Mouse (Mus musculus): Measurements from ENCODE around the gene Pigt. TPM values are rescaled to one million over a fixed set of nuclear protein-coding genes. Genes with fewer than 3 reads are reported as not detected.

Pigt gene
- total RNA-seq, 1 experiment from 2014 or later: 28.1 TPM

DNA sequence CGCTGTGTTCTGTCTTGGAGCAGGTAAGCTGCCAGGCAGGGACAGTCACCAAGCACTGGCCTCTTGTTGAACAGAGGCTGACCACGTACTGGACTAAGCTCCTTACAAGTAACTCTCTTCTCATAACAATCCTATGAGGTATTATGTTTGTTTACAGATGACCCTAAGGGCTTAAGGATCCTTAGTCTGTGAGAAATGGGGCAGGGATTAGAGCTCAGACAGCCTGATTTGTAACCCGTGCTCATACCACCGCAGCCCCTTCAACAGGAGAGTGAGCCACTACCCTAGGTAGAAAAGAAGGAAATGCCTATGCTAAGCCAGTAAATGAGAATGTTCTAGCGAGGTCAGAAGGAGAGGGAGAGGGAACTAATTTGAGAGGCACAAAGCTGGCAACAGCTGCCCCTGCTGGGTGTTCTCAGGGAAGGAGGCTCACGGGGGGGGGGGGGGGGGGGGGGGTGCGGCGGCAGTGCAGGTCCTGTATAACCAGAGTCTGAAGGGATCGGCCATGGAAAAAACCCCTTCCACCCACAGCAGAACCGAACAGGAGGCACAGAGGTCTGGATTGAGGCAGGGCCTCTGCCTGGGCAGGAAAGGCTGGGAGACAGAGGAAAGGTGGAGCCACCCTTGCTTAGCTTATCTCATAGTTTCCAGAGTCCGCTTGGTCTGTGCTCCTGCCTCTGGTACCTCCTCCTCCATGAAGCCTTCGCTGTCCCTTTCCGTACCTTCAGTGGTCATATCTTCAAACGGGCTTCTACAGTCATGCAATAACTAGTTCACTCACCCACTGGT, 15.0 kb downstream of the Pigt start:
- no peak for ATAC-seq (replicated peaks in 1 of 2; ENCODE audit: insufficient read depth in 1 of 2, low FRiP score in 2 of 2, low TSS enrichment in 1 of 2, low read depth in 1 of 2, poor library complexity in 2 of 2, severe bottlenecking in 2 of 2)

DNA sequence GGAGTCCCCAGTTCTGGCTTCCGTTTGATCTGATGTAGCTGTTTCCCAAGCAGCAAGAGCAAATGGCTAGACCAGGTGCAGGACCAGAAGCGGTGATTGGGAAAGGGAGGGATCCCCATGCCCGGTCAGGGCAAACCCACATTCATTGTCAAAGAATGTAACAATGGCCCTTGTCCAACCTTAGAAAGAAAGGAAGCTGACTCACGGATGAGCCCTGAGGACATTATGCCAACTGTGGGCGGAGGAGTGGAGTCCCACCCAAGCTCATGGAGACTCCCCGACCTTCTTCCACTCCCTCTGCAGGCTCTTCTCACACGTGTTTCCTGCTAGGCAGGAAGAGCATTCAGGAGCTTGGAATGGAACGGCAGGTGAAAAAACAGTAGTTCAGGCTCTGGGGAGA, 16.1 kb downstream of the Pigt start:
- ATAC-seq (replicated peaks in 1 of 2; ENCODE audit: insufficient read depth in 1 of 2, low FRiP score in 2 of 2, low TSS enrichment in 1 of 2, low read depth in 1 of 2, poor library complexity in 2 of 2, severe bottlenecking in 2 of 2): no peak

DNA sequence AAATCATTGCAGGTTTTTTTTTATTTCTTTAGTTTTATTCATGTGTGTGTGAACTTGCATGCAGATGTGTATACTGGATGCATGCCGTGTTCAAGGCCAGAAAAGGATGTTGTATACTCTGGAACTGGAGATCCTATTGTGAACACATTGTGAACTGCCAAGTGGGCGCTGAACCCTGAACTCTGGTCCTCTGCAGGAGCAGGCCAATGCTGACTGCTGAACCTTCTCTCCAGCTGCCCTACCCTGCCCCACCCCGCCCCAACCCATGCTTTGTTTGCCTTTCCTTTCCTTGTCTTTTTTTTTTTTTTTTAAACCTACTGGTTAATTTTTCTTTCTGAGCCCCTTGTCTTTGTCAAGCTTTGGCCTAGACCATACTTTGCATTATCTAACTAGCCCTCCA, 17.6 kb downstream of the Pigt start:
- no peak for ATAC-seq (replicated peaks in 1 of 2; ENCODE audit: insufficient read depth in 1 of 2, low FRiP score in 2 of 2, low TSS enrichment in 1 of 2, low read depth in 1 of 2, poor library complexity in 2 of 2, severe bottlenecking in 2 of 2)

DNA sequence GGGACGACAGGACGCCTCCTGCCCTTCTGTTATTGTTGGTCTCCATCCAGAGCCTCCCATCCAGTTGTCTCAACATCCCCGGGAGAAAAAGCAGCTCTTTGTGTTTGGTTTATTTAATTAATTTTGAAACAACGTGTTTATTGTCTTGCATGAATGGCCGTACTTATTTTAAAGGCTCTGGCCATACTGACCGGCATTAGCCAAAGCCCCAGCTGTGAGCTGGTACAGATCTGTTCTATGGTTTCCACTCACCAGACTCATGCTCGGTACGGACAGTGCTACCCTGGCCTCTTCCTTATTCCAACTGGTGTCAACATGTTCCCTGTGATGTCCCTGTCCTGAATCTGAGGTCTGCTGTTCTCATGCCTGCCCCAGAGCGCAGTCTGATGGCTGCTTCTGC, 18.6 kb downstream of the Pigt start:
- ATAC-seq (replicated peaks in 1 of 2; ENCODE audit: insufficient read depth in 1 of 2, low FRiP score in 2 of 2, low TSS enrichment in 1 of 2, low read depth in 1 of 2, poor library complexity in 2 of 2, severe bottlenecking in 2 of 2): no peak

DNA sequence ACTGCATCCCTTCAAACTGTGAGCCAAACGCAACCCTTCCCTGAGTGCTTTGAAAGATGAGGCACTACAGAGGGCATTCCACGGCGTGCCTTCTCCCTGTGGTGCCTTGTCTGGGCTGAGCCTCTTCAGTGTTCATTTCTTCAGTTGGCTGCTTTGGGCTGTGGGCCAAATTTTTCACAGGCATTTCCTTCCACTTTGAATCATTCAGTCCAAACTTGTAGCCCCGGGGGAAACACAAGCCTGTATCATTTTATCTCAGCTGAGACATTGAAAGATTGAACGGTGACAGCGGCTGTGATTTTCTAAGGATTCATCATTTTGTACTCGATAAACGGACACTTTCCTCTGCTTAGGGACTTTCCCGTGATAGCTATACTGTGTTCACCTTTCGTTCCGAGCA, 19.3 kb downstream of the Pigt start:
- no peak for ATAC-seq (replicated peaks in 1 of 2; ENCODE audit: insufficient read depth in 1 of 2, low FRiP score in 2 of 2, low TSS enrichment in 1 of 2, low read depth in 1 of 2, poor library complexity in 2 of 2, severe bottlenecking in 2 of 2)

DNA sequence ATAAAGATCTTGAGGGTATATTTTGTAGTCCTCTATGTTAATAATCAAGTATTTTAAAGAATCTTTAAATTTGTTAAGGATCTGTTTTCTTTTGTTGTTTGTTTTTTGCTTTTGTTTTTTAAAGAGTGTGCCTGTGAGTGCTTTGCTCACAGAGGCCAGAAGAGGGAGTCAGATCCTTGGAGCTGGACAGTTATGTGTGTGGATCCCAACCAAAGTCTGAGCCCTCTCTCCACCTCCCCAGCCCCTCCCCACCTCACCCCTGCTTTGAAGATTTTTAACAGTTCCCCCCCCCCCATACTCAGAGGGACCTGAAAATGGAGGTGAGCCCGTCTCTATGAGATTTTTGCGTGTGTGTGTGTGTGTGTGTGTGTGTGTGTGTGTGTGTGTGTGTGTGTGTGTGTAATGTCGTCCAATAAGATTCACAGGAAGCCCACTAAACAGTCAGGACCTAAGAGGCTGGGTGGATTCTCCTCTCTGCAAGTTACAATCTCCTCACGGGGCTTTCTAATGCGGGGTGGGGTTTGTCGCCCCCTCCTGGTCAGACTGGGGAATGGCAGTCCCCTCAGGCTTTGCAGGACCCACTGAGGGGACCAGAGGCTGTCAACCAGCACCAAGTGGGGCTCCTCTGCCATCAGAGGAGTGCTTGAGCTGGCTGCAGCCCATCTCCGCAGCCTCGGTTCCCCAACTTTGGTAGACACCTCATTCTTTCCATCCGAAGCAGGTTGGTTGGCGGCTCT, 20.3 kb downstream of the Pigt start:
- 0 out of 4 replicates have a peak, but pooled peaks of 1 of the 2 experiments have one; percentile 39 for ATAC-seq (replicated peaks in 1 of 2; ENCODE audit: insufficient read depth in 1 of 2, low FRiP score in 2 of 2, low TSS enrichment in 1 of 2, low read depth in 1 of 2, poor library complexity in 2 of 2, severe bottlenecking in 2 of 2)

DNA sequence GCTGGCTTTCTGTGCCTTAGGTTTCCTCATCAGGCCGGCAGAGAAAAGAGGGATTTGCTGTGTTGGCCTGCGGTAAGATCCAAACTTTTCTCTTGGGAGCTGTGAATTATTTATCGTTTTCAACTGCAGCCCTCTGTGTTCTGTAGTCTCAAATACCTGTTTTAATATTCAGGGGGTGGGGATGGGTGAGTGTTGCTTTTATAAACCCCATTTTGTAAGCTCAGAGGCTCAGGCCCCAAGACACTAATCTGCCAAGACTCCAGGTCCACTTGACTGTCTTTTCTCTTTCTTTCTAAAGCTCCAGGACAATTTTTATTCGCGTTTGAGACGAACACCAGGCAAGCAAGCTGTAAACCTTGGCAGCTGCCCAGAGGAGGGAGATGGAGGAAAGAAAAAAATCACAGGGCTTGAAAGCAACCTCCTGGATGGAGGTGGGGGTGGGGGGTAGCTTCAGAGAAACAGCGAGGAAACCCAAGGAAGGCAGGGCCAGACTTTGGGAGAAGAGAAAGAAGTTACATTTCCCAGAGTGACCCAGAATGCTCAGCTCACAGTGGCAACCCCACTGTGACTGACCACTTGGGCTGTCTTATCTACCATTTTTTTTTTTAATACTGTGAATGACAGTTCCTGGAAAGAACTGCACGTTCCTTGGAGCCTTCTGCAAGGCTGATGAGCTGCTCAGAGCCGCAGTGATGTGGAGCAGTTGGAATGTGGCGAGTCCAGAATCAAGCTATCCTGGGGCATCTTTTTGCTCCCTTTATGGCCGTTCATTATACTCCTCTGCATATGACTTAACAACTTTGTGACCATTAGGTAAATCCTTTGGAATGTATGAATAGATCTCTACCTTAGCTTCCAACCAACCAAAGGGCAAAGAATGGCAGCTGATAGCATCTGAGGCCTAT, 21.2 kb downstream of the Pigt start:
- ATAC-seq (replicated peaks in 1 of 2; ENCODE audit: insufficient read depth in 1 of 2, low FRiP score in 2 of 2, low TSS enrichment in 1 of 2, low read depth in 1 of 2, poor library complexity in 2 of 2, severe bottlenecking in 2 of 2): no peak

DNA sequence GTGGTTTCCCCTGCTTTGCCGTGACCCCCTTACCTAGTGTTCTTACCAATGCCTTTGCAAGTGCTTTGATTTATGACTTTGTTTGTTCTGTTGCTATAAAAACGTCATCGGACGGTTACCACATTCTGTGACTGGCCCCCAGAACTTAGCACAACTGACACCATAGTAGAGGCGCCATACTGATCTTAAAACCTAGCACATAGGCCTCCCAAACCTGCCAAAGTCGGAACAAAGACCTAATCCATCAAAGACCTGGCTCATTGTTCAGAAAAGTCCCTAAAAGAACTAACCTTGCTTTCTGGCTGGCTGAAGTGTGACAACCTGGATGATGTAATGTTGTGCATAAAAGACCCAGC, 21.8 kb downstream of the Pigt start:
- no peak for ATAC-seq (replicated peaks in 1 of 2; ENCODE audit: insufficient read depth in 1 of 2, low FRiP score in 2 of 2, low TSS enrichment in 1 of 2, low read depth in 1 of 2, poor library complexity in 2 of 2, severe bottlenecking in 2 of 2)

DNA sequence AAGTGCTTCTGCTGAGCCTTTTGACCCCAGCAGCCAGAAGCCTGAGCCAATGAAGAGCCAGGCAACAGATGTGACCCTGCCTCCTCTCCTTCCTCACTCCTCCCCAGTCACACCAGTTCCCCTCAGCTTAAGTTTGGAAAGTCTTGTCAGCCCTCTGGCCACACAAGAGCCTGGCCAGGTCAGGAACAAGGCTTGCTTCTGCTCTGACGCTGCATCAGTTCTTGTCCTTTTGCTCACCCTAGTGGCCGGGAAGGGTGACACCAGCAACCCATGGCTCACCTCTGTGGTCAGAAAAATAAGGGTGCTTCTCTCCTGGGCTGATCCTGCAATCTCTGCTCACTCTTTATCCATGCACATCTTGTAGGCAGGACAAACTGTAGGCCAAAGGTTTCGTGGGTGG, 23.5 kb downstream of the Pigt start:
- ATAC-seq (replicated peaks in 1 of 2; ENCODE audit: insufficient read depth in 1 of 2, low FRiP score in 2 of 2, low TSS enrichment in 1 of 2, low read depth in 1 of 2, poor library complexity in 2 of 2, severe bottlenecking in 2 of 2): peak; percentile 64 to 74

DNA sequence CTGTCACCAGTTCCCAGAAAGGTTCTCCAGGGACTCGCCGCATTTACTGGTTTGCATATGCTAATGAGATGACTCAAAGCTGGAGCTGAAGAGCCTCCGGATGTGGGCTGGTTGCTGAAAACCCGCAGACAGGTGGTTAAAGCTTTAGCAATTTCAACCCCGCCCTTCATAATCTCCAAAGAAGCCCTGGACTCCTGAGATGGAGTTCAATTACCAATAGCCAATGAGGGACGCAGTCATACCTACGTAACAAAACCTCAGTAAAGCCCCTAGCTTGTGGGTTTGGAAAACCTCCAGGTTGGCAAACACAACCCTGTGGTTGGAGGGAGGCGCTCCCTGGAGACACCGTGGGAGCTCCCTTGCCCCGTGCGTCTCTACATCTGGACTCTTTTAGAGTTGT, 24.5 kb downstream of the Pigt start:
- ATAC-seq (replicated peaks in 1 of 2; ENCODE audit: insufficient read depth in 1 of 2, low FRiP score in 2 of 2, low TSS enrichment in 1 of 2, low read depth in 1 of 2, poor library complexity in 2 of 2, severe bottlenecking in 2 of 2): peak; percentile 86 to 89

DNA sequence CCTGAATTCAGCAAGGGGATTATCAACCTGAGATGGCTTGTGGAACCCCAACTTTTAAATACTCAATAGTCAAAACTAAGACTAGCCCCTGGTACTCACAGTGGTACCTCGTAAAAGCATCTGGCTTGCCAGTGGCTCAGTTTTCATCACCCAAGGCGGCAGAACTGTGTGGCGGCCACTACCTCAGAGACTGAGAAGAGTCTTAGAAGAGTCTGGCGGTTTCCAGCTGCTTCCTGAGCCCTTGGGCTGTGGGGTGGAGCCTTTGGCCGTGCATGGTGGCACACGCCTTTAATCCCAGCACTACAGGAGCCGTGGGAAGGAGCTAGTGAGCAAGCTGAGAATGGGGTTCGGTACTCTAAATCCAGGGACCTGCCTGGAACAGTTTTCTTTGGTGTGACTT, 25.0 kb downstream of the Pigt start:
- peak; percentile 23 to 36; a peak in 3 of 4 replicates for ATAC-seq (replicated peaks in 1 of 2; ENCODE audit: insufficient read depth in 1 of 2, low FRiP score in 2 of 2, low TSS enrichment in 1 of 2, low read depth in 1 of 2, poor library complexity in 2 of 2, severe bottlenecking in 2 of 2)

DNA sequence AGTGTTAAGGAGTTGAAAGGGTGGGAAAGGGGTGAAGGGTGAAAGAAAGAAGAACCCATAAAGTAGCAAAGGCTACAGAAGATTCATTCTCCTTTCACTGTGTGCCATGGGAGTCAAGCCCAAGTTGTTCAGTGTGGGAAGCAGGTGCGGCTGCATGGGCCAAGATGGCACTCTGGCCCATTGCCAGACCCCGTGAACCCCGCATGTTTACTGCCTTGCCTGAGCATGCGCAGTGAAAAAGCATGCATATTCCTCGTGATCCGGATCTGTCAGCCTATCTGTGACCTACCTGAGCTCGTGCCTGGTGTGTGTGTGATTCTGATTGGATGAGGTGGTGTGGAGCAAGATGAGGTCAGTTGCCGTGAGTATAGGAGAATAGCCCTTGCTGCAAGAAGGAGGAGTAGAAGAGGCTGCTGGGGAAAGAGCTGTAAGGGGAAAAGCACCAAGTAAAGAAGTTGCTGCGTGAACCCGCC, 26.0 kb downstream of the Pigt start:
- no peak for ATAC-seq (replicated peaks in 1 of 2; ENCODE audit: insufficient read depth in 1 of 2, low FRiP score in 2 of 2, low TSS enrichment in 1 of 2, low read depth in 1 of 2, poor library complexity in 2 of 2, severe bottlenecking in 2 of 2)

DNA sequence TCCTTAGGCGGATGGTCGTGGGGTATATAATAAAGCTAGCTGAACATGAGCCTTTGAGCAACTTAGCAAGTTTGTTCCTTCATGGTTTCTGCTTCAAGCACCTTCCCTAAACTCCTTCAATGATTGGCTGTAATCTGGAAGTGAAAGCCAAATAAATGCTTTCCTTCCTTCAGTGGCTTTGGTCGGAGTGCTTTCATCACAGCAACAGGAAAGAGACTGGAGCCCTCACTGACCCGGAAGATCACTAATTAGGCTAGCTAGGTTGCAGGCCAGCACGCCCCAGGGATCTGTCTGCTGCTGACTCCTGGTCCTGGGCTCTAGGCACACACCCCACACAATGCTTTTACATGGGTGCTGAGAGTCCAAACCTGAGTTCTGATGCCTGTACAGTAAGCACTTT, 31.2 kb downstream of the Pigt start:
- ATAC-seq (replicated peaks in 1 of 2; ENCODE audit: insufficient read depth in 1 of 2, low FRiP score in 2 of 2, low TSS enrichment in 1 of 2, low read depth in 1 of 2, poor library complexity in 2 of 2, severe bottlenecking in 2 of 2): no peak

DNA sequence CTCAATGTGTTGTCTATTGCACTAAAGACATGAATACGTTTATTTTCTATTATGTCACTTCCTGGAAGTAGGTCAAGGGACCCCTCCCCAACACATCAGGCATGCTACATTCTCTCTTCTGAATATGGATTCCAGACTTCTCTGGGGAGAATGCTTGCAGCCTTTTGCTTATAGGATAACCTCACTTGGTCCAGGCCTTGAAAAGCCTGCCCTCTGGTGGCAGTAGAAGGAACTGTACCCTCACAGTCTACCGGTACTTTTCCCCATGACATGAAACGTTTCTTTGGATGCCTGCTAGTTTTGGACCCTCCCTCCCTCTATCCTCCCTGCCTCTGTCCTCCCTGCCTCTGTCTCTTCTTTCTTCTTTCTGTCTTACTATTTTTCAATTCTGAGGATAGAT, 33.8 kb downstream of the Pigt start:
- ATAC-seq (replicated peaks in 1 of 2; ENCODE audit: insufficient read depth in 1 of 2, low FRiP score in 2 of 2, low TSS enrichment in 1 of 2, low read depth in 1 of 2, poor library complexity in 2 of 2, severe bottlenecking in 2 of 2): peak; percentile 70 to 71

DNA sequence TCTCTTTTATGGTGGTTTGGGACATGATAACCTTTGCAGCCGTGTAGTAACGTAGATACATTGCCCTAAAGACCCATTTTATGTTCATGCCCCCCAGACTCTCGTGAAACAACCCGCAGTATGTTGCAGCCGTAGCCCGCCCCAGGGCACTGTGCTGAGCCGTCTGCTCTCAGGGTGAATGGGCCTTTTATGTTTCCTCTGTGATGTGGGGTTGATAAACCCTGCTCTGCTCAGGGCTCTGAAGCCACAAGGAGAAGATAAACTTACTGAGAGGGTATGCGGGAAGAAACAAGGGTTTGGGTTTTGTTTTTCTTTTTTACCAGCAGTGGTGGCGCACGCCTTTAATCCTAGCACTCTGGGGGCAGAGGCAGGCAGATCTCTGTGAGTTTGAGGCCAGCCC, 37.0 kb downstream of the Pigt start:
- no peak for ATAC-seq (replicated peaks in 1 of 2; ENCODE audit: insufficient read depth in 1 of 2, low FRiP score in 2 of 2, low TSS enrichment in 1 of 2, low read depth in 1 of 2, poor library complexity in 2 of 2, severe bottlenecking in 2 of 2)

DNA sequence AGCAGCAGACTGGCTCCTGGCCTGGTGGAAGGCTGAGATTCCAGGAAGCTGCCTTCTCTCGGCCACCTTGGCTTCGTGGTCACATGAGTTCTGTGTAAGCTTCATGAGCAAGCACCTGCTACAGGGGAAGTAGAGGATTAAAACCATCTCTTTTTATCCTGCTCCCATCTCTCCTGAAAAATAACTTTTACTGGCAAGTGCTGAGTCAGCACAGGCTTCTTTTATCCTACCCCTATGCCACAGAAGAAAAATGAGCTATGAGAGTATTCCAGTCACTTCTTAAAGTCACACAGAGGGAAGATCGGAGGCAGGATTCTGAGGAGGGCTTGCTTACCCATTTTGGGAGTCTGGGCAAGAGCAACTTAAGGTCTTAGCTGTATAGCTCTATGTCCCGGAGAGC, 39.7 kb downstream of the Pigt start:
- no peak for ATAC-seq (replicated peaks in 1 of 2; ENCODE audit: insufficient read depth in 1 of 2, low FRiP score in 2 of 2, low TSS enrichment in 1 of 2, low read depth in 1 of 2, poor library complexity in 2 of 2, severe bottlenecking in 2 of 2)

DNA sequence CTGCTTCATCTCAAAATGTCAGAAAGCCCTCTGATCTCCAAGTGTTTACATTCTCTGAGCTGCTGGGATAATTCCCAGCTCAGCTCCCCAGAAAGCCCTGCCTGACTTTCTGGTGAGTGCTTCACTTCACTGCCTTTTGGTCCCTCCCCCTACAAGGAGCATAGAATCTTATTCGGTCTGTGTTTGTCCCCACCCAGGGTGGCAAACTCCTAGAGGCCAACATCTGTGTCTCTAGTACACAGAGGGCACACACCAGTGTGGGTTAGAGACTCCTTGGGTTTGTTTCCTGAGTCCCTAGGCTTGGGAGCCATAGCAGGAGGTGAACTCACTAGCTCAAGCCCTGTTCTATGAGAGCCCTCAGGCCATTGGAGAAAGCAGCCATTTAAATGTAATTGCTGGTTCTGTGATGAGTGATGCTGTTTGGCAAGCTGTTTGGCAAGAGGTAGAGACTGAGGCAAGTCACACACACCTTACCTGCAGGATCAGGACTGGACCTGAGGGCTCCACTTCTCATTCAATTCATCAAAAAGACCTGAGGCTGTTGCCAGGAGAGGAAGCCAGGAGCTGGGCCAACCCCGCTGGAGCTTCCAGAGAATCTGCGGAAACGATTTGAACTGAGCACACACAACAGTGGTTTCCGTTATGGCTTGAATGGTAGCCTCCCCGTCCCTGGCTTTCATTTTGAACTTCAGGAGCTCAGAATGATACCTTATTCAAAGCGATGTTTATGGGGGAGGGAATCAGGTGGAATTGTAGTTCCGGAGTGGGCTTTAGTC, 43.5 kb downstream of the Pigt start:
- peak in 1 of 2 experiments; percentile 33; a peak in 1 of 4 replicates for ATAC-seq (replicated peaks in 1 of 2; ENCODE audit: insufficient read depth in 1 of 2, low FRiP score in 2 of 2, low TSS enrichment in 1 of 2, low read depth in 1 of 2, poor library complexity in 2 of 2, severe bottlenecking in 2 of 2)
